Mouse (Mus musculus): ENCODE results near the gene Olig1. TPM values are rescaled to one million over a fixed set of nuclear protein-coding genes. Genes with fewer than 3 reads are reported as not detected.

Gene Olig1
- polyA plus RNA-seq, 1 experiment from 2014 or later, result 0.07 TPM

- Histone ChIP-seq H3K36me3 (ENCODE audit: control insufficient read depth, insufficient read depth) (no peaks in the 10 kb centered on the region), H3K4me3 (ENCODE audit: low read length) (peak overlapping the region; percentile 11), H3K27me3 (ENCODE audit: control insufficient read depth, insufficient read depth, low read length) (peaks cover 100% of the 10 kb centered on the region), H3K9ac (ENCODE audit: low read length) (no peak overlapping the region), H3K27ac (ENCODE audit: low read length) (no peak overlapping the region), H3K4me2 (ENCODE audit: low read depth, low read length) (no peak overlapping the region; the same call in 1 of the 2 replicates), H3K4me1 (ENCODE audit: control insufficient read depth, insufficient read depth, low read length) (peaks cover 17% of the 10 kb centered on the region), H3K9me3 (replicated peaks; ENCODE audit: control insufficient read depth, low read length) (no peaks in the 10 kb centered on the region)
- no peak for ATAC-seq (replicated peaks; ENCODE audit: extremely low read depth, insufficient read depth, low FRiP score)
- WGBS, result 2% methylated on average over 60 of the region's 60 CpGs
These were observed 43.3 kb upstream of the Olig1 start for GRCm38 (mm10) chr16:91226038-91226882.

- H3K27me3 ChIP-seq (ENCODE audit: control insufficient read depth, insufficient read depth, low read length), result peaks cover 100% of the 10 kb centered on the region
- peaks cover 17% of the 10 kb centered on the region for H3K4me1 ChIP-seq (ENCODE audit: control insufficient read depth, insufficient read depth, low read length)
- H3K27ac ChIP-seq (ENCODE audit: low read length), result no peak overlapping the region
- peak overlapping the region; percentile 23; the same call in 1 of the 2 replicates for H3K4me2 ChIP-seq (ENCODE audit: low read depth, low read length)
- no peaks in the 10 kb centered on the region for H3K9me3 ChIP-seq (replicated peaks; ENCODE audit: control insufficient read depth, low read length)
- H3K9ac ChIP-seq (ENCODE audit: low read length), result no peak overlapping the region
- H3K36me3 ChIP-seq (ENCODE audit: control insufficient read depth, insufficient read depth), result no peaks in the 10 kb centered on the region
- no peak for ATAC-seq (replicated peaks; ENCODE audit: extremely low read depth, insufficient read depth, low FRiP score)
- under 1% methylated on average over 84 of the region's 85 CpGs for WGBS
- H3K4me3 ChIP-seq (ENCODE audit: low read length), result peak overlapping the region; percentile 11
These were observed 42.5 kb upstream of the Olig1 start for GRCm38 (mm10) chr16:91226883-91227759.

- Histone ChIP-seq H3K4me3 (ENCODE audit: low read length) (no peak overlapping the region), H3K4me1 (ENCODE audit: control insufficient read depth, insufficient read depth, low read length) (peaks cover 12% of the 10 kb centered on the region), H3K9me3 (replicated peaks; ENCODE audit: control insufficient read depth, low read length) (no peaks in the 10 kb centered on the region), H3K27ac (ENCODE audit: low read length) (no peak overlapping the region), H3K4me2 (ENCODE audit: low read depth, low read length) (no peak overlapping the region), H3K9ac (ENCODE audit: low read length) (no peak overlapping the region), H3K36me3 (ENCODE audit: control insufficient read depth, insufficient read depth) (no peaks in the 10 kb centered on the region), H3K27me3 (ENCODE audit: control insufficient read depth, insufficient read depth, low read length) (peaks cover 100% of the 10 kb centered on the region)
- 4% methylated on average over 6 of the region's 6 CpGs for WGBS
- ATAC-seq (replicated peaks; ENCODE audit: extremely low read depth, insufficient read depth, low FRiP score), result no peak
These were observed 41.9 kb upstream of the Olig1 start for GRCm38 (mm10) chr16:91227760-91228043.

GRCm38 (mm10) chr16:91228238-91229071, 41.1 kb upstream of the Olig1 start:
- H3K27ac ChIP-seq (ENCODE audit: low read length), result no peak overlapping the region
- 4% methylated on average over 30 of the region's 30 CpGs for WGBS
- H3K4me1 ChIP-seq (ENCODE audit: control insufficient read depth, insufficient read depth, low read length), result peaks cover 11% of the 10 kb centered on the region
- H3K36me3 ChIP-seq (ENCODE audit: control insufficient read depth, insufficient read depth), result no peaks in the 10 kb centered on the region
- no peaks in the 10 kb centered on the region for H3K9me3 ChIP-seq (replicated peaks; ENCODE audit: control insufficient read depth, low read length)
- peaks cover 100% of the 10 kb centered on the region for H3K27me3 ChIP-seq (ENCODE audit: control insufficient read depth, insufficient read depth, low read length)
- no peak overlapping the region for H3K9ac ChIP-seq (ENCODE audit: low read length)
- H3K4me2 ChIP-seq (ENCODE audit: low read depth, low read length), result no peak overlapping the region
- no peak for ATAC-seq (replicated peaks; ENCODE audit: extremely low read depth, insufficient read depth, low FRiP score)
- H3K4me3 ChIP-seq (ENCODE audit: low read length), result no peak overlapping the region

GRCm38 (mm10) chr16:91229072-91229348, 40.6 kb upstream of the Olig1 start:
- Histone ChIP-seq H3K9ac (ENCODE audit: low read length) (no peak overlapping the region), H3K4me1 (ENCODE audit: control insufficient read depth, insufficient read depth, low read length) (peaks cover 11% of the 10 kb centered on the region), H3K27me3 (ENCODE audit: control insufficient read depth, insufficient read depth, low read length) (peaks cover 100% of the 10 kb centered on the region), H3K9me3 (replicated peaks; ENCODE audit: control insufficient read depth, low read length) (no peaks in the 10 kb centered on the region), H3K4me2 (ENCODE audit: low read depth, low read length) (no peak overlapping the region), H3K27ac (ENCODE audit: low read length) (no peak overlapping the region), H3K36me3 (ENCODE audit: control insufficient read depth, insufficient read depth) (no peaks in the 10 kb centered on the region), H3K4me3 (ENCODE audit: low read length) (no peak overlapping the region)
- no peak for ATAC-seq (replicated peaks; ENCODE audit: extremely low read depth, insufficient read depth, low FRiP score)
- 2% methylated on average over 10 of the region's 10 CpGs for WGBS

GRCm38 (mm10) chr16:91229643-91230042, 39.9 kb upstream of the Olig1 start:
- H3K27ac ChIP-seq (ENCODE audit: low read length), result no peak overlapping the region
- H3K4me3 ChIP-seq (ENCODE audit: low read length), result no peak overlapping the region
- no peak overlapping the region for H3K9ac ChIP-seq (ENCODE audit: low read length)
- no peak overlapping the region for H3K4me2 ChIP-seq (ENCODE audit: low read depth, low read length)
- H3K9me3 ChIP-seq (replicated peaks; ENCODE audit: control insufficient read depth, low read length), result no peaks in the 10 kb centered on the region
- WGBS, result 20% methylated on average over 8 of the region's 8 CpGs
- no peaks in the 10 kb centered on the region for H3K36me3 ChIP-seq (ENCODE audit: control insufficient read depth, insufficient read depth)
- ATAC-seq (replicated peaks; ENCODE audit: extremely low read depth, insufficient read depth, low FRiP score), result no peak
- H3K27me3 ChIP-seq (ENCODE audit: control insufficient read depth, insufficient read depth, low read length), result peaks cover 100% of the 10 kb centered on the region
- H3K4me1 ChIP-seq (ENCODE audit: control insufficient read depth, insufficient read depth, low read length), result peaks cover 11% of the 10 kb centered on the region

- H3K4me3 ChIP-seq (ENCODE audit: low read length), result no peak overlapping the region
- no peak for ATAC-seq (replicated peaks; ENCODE audit: extremely low read depth, insufficient read depth, low FRiP score)
- no peaks in the 10 kb centered on the region for H3K36me3 ChIP-seq (ENCODE audit: control insufficient read depth, insufficient read depth)
- H3K27me3 ChIP-seq (ENCODE audit: control insufficient read depth, insufficient read depth, low read length), result peaks cover 99% of the 10 kb centered on the region
- WGBS, result 6% methylated on average over 26 of the region's 26 CpGs
- no peaks in the 10 kb centered on the region for H3K9me3 ChIP-seq (replicated peaks; ENCODE audit: control insufficient read depth, low read length)
- H3K4me1 ChIP-seq (ENCODE audit: control insufficient read depth, insufficient read depth, low read length), result peaks cover 3% of the 10 kb centered on the region; the same call in 1 of the 2 replicates
- no peak overlapping the region for H3K27ac ChIP-seq (ENCODE audit: low read length)
- no peak overlapping the region for H3K9ac ChIP-seq (ENCODE audit: low read length)
- no peak overlapping the region for H3K4me2 ChIP-seq (ENCODE audit: low read depth, low read length)
These were observed 37.6 kb upstream of the Olig1 start for GRCm38 (mm10) chr16:91231781-91232469.

GRCm38 (mm10) chr16:91232470-91233240, 36.9 kb upstream of the Olig1 start:
- H3K4me1 ChIP-seq (ENCODE audit: control insufficient read depth, insufficient read depth, low read length), result no peaks in the 10 kb centered on the region
- H3K4me2 ChIP-seq (ENCODE audit: low read depth, low read length), result no peak overlapping the region
- no peak overlapping the region for H3K27ac ChIP-seq (ENCODE audit: low read length)
- no peak overlapping the region for H3K4me3 ChIP-seq (ENCODE audit: low read length)
- WGBS, result 6% methylated on average over 25 of the region's 25 CpGs
- no peak overlapping the region for H3K9ac ChIP-seq (ENCODE audit: low read length)
- no peak for ATAC-seq (replicated peaks; ENCODE audit: extremely low read depth, insufficient read depth, low FRiP score)
- peaks cover 99% of the 10 kb centered on the region for H3K27me3 ChIP-seq (ENCODE audit: control insufficient read depth, insufficient read depth, low read length)
- no peaks in the 10 kb centered on the region for H3K9me3 ChIP-seq (replicated peaks; ENCODE audit: control insufficient read depth, low read length)
- no peaks in the 10 kb centered on the region for H3K36me3 ChIP-seq (ENCODE audit: control insufficient read depth, insufficient read depth)
